Mouse (Mus musculus) intestine, embryonic 16.5 days (tissue): Measurements from ENCODE around the gene Trdmt1. TPM values are rescaled to one million over a fixed set of nuclear protein-coding genes. Genes with fewer than 3 reads are reported as not detected.
A peak's percentile ranks its signal among the peaks of the same experiment; 100 is the strongest.

Experiments
- ATAC-seq: fragments of 200-750 bp; cut with Nextera tagmentation; 2 replicates; pipeline ENCODE4 v1.8.0; 2017; ENCODE audit warnings: moderate TSS enrichment, moderate library complexity
- H3K27ac ChIP-seq: fragments of 300-500 bp; sonication (generic); 2 replicates; pipeline ENCODE4 v1.5.1; 2014; ENCODE audit warnings: mild to moderate bottlenecking, low read length
- H3K27me3 ChIP-seq: fragments of 300-500 bp; sonication (generic); replicated peaks from 2 replicates; pipeline ENCODE4 v1.6.1; 2014; ENCODE audit warnings: low read length, control low read depth, mixed read lengths; ENCODE audit not compliant: control insufficient read depth, insufficient read depth
- H3K36me3 ChIP-seq: fragments of 300-500 bp; sonication (generic); 2 replicates; pipeline ENCODE4 v1.6.1; 2014; ENCODE audit warnings: low read length, control low read depth; ENCODE audit not compliant: control insufficient read depth, insufficient read depth
- H3K4me1 ChIP-seq: fragments of 300-500 bp; sonication (generic); 2 replicates; pipeline ENCODE4 v1.6.1; 2014; ENCODE audit warnings: low read length, control low read depth, mixed read lengths; ENCODE audit not compliant: control insufficient read depth, insufficient read depth
- H3K4me2 ChIP-seq: fragments of 300-500 bp; sonication (generic); 2 replicates; pipeline ENCODE4 v1.6.1; 2014; ENCODE audit warnings: low read depth, low read length, control low read depth
- H3K4me3 ChIP-seq: fragments of 300-500 bp; sonication (generic); 2 replicates; pipeline ENCODE4 v1.5.1; 2014; ENCODE audit warnings: mild to moderate bottlenecking, low read length
- H3K9ac ChIP-seq: fragments of 300-500 bp; sonication (generic); 2 replicates; pipeline ENCODE4 v1.6.1; 2014; ENCODE audit warnings: low read depth, low read length
- H3K9me3 ChIP-seq: fragments of 300-500 bp; sonication (generic); 2 replicates; pipeline ENCODE4 v1.6.1; 2016; ENCODE audit warnings: low read length, control low read depth; ENCODE audit not compliant: control insufficient read depth
- WGBS: fragments of 180-500 bp; shearing (Covaris S2); extraction: QIAGEN DNeasy Blood & Tissue Kit; methylation state at CpG from one replicate; pipeline ENCODE4 v1.1.7; 2014; 5-methylcytosine and 5-hydroxymethylcytosine counted together
- polyA plus RNA-seq: library from polyadenylated mRNA; unstranded; fragments of >200 nt; fragmentation: Nextera tagmentation; extraction: Ambion mirVana; gene quantifications from 2 replicates; pipeline ENCODE4 v1.2.1, GENCODE M21; 2015

Gene Trdmt1
- polyA plus RNA-seq, 1 experiment from 2014 or later, result 6.8 TPM

- no peaks in the 10 kb centered on the region for H3K27me3 ChIP-seq
- WGBS, result 85% methylated on average over 5 of the region's 5 CpGs
- ATAC-seq, result no peak
Observed at GRCm38 (mm10) chr2:13559729-13560128, 15.3 kb upstream of the Trdmt1 start.

DNA sequence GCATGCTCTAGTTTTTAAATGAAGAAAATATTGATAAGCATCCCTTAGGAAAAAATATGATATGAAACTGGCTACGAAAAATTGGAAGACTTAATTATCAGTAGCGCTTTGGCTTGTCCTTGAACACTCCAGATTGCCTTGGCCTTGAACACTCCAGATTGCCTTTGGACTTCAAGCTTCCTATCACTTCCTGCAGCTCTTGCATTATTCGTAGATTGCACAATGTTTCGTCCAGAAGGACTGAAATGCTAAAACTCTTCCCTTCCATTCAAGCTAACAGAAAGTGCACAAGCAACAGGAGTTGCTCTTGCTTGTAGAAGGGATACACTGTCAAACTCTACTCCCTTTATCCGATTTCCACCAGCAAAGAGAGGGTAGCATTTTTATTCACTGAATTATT is 14.8 kb upstream of the Trdmt1 start:
- Histone ChIP-seq H3K4me2 (no peak overlapping the region), H3K27me3 (no peaks in the 10 kb centered on the region), H3K36me3 (no peaks in the 10 kb centered on the region), H3K27ac (no peak overlapping the region), H3K9me3 (no peaks in the 10 kb centered on the region), H3K9ac (no peak overlapping the region), H3K4me1 (no peaks in the 10 kb centered on the region), H3K4me3 (no peak overlapping the region)
- peak; percentile 70 for ATAC-seq
- 73% methylated on average over 5 of the region's 5 CpGs for WGBS

More at GRCm38 (mm10) chr2:13559729-13560128, 15.3 kb upstream of the Trdmt1 start:
- H3K9ac ChIP-seq, result no peak overlapping the region
- no peaks in the 10 kb centered on the region for H3K9me3 ChIP-seq
- H3K27ac ChIP-seq, result no peak overlapping the region
- H3K4me3 ChIP-seq, result no peak overlapping the region
- no peak overlapping the region for H3K4me2 ChIP-seq
- H3K4me1 ChIP-seq, result no peaks in the 10 kb centered on the region
- H3K36me3 ChIP-seq, result no peaks in the 10 kb centered on the region

- H3K27me3 ChIP-seq, result no peaks in the 10 kb centered on the region
- no peak overlapping the region for H3K27ac ChIP-seq
- no peaks in the 10 kb centered on the region for H3K36me3 ChIP-seq
- H3K9ac ChIP-seq, result no peak overlapping the region
- no peaks in the 10 kb centered on the region for H3K4me1 ChIP-seq
- H3K4me2 ChIP-seq, result no peak overlapping the region
- H3K9me3 ChIP-seq, result no peaks in the 10 kb centered on the region
- ATAC-seq, result peak; percentile 74
- H3K4me3 ChIP-seq, result no peak overlapping the region
- 45% methylated on average over 5 of the region's 5 CpGs for WGBS
Observed at GRCm38 (mm10) chr2:13558607-13559262, 14.3 kb upstream of the Trdmt1 start.

- no peak overlapping the region for H3K27ac ChIP-seq
- H3K4me3 ChIP-seq, result no peak overlapping the region
- H3K9ac ChIP-seq, result no peak overlapping the region
- no peaks in the 10 kb centered on the region for H3K4me1 ChIP-seq
- no peaks in the 10 kb centered on the region for H3K36me3 ChIP-seq
- 74% methylated on average over 9 of the region's 9 CpGs for WGBS
- H3K9me3 ChIP-seq, result no peaks in the 10 kb centered on the region
- no peak overlapping the region for H3K4me2 ChIP-seq
- no peaks in the 10 kb centered on the region for H3K27me3 ChIP-seq
- ATAC-seq, result no peak
Observed at GRCm38 (mm10) chr2:13557145-13558030, 12.9 kb upstream of the Trdmt1 start.

DNA sequence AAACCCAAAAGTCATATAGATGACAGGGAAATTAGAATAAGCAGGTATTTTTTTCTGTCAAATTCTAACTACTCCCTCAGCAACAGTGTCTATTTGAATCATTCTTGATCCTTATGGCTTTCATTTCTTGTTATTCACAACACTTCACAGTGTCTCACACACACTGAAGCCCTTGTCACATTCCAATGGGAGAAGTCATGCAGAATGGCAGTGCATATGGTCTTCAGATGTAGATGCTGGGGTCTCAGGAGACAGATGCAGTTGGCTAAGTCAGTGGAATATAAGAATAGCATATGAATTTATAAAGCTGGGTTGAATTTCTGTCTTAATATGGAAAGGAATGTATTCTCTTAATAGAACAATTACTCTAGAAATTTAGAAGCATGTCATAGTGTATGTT is 11.8 kb upstream of the Trdmt1 start:
- H3K27me3 ChIP-seq, result no peaks in the 10 kb centered on the region
- no peaks in the 10 kb centered on the region for H3K4me1 ChIP-seq
- no peaks in the 10 kb centered on the region for H3K9me3 ChIP-seq
- ATAC-seq, result no peak
- H3K27ac ChIP-seq, result no peak overlapping the region
- H3K36me3 ChIP-seq, result no peaks in the 10 kb centered on the region
- no peak overlapping the region for H3K9ac ChIP-seq
- H3K4me3 ChIP-seq, result no peak overlapping the region
- no peak overlapping the region for H3K4me2 ChIP-seq

GRCm38 (mm10) chr2:13553966-13554365 is 9.5 kb upstream of the Trdmt1 start:
- H3K27ac ChIP-seq, result no peak overlapping the region
- no peaks in the 10 kb centered on the region for H3K4me1 ChIP-seq
- no peaks in the 10 kb centered on the region for H3K27me3 ChIP-seq
- no peaks in the 10 kb centered on the region for H3K9me3 ChIP-seq
- H3K9ac ChIP-seq, result no peak overlapping the region
- WGBS, result 52% methylated on average over 2 of the region's 2 CpGs
- no peak for ATAC-seq
- H3K4me3 ChIP-seq, result no peak overlapping the region
- no peaks in the 10 kb centered on the region for H3K36me3 ChIP-seq
- H3K4me2 ChIP-seq, result no peak overlapping the region

DNA sequence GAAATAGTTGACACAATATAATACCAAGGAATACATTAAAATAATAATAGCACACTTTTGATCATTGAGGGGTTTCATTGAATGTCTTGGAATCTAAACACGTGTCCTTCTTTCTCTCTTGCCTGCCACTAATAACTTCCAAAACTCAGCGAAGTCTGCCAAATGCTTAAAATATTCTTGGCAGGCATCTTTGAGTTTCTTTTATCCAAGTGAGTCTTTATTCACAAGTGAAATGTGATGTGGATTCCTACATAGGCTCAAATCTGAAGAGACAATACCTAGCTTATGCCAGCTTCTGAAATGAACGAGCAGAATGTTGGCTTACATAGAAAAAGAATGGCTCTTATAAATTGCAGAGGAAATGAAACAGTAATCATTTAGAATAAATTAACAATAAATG is 4.3 kb upstream of the Trdmt1 start:
- no peaks in the 10 kb centered on the region for H3K4me1 ChIP-seq
- H3K4me2 ChIP-seq, result no peak overlapping the region
- no peak overlapping the region for H3K4me3 ChIP-seq
- no peak for ATAC-seq
- H3K9ac ChIP-seq, result no peak overlapping the region
- H3K27me3 ChIP-seq, result no peaks in the 10 kb centered on the region
- no peaks in the 10 kb centered on the region for H3K36me3 ChIP-seq
- no peaks in the 10 kb centered on the region for H3K9me3 ChIP-seq
- 70% methylated on average over 3 of the region's 3 CpGs for WGBS
- no peak overlapping the region for H3K27ac ChIP-seq

DNA sequence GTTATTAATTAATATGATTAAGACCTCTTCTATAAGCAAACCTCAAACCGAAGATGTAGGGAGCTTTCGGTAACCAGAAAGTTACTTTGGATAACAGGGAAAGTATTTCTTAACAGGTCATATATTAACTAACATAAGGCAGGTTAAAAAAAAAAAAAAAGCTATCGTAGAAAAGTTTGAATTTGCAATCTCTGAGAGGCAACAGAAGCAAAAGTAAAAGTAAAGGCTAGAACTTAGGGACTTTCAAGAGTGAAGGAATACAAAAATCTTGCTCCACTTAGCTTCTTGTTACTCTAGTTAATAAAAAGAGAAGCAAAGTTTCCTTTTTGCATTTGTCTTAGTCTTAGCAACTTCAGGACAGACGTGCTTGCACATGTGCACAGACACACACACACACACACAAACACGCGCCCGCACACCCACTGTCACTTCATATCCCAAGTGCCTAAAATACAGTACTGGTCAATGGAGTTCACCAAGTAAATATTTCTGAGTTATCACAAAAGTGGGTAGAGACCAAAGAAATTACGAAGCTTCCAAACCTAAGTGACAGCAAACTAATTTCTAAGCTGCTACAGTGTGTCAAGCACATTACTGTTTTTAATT is 846 bp downstream of the Trdmt1 start:
- peak; percentile 42 for ATAC-seq
- Histone ChIP-seq H3K27ac (peak overlapping the region; percentile 90), H3K36me3 (no peaks in the 10 kb centered on the region), H3K27me3 (no peaks in the 10 kb centered on the region), H3K9ac (peak overlapping the region; percentile 81), H3K9me3 (no peaks in the 10 kb centered on the region), H3K4me2 (peak overlapping the region; percentile 56), H3K4me1 (0 out of 2 replicates have a peak, but pooled peaks cover 2% of the 10 kb centered on the region), H3K4me3 (peak overlapping the region; percentile 63)
- 31% methylated on average over 8 of the region's 8 CpGs for WGBS

- Histone ChIP-seq H3K36me3 (no peaks in the 10 kb centered on the region), H3K9me3 (no peaks in the 10 kb centered on the region), H3K27me3 (no peaks in the 10 kb centered on the region), H3K9ac (no peak overlapping the region), H3K4me3 (no peak overlapping the region), H3K27ac (no peak overlapping the region), H3K4me1 (0 out of 2 replicates have a peak, but pooled peaks cover 4% of the 10 kb centered on the region), H3K4me2 (no peak overlapping the region)
- no peak for ATAC-seq
- WGBS, result 90% methylated on average over 1 of the region's 1 CpGs
Observed at GRCm38 (mm10) chr2:13539860-13540259, 4.6 kb downstream of the Trdmt1 start.
